Comparison of ENCODE assay signal across 15 mouse cellular contexts in the genomic region with DNA sequence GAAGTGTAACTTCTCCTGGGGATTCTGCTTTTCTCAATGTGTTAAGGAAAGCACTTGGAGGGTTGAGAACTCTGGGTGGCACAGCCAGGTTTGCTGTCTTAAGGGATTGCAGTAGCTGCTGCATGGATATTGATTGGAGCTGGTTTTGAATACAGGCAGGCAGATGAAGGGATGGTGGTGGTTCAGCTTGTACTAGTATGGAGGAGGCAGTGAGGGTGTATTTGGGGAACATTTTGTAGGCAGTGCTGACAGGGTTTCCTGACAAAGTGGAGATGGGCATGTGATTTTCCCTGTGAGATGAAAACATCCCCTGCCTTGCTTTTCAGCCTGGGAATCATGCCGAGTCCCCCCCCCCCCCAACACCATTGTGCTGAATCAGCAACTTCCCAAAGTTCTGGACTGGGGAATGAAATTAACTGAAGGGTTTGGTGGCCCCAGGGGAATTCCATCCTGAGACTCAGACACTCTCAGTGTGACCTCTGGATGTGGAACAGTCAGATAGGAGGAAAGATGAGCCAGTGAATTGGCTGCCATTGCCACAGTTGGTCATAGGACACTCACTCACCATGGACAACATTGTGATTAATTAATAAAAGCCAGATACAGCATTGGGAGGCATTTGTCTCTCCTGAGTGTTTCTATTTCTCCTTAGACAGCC.
"Had no signal": no experiment of that assay in that cellular context is flagged by ENCODE, and none has a peak within 500 bp of the region (broad histone marks: within the 10 kb centered on the region; RNA-seq: fewer than 3 reads in every experiment).

No protein-coding gene starts in this region.

- H3K4me2 ChIP-seq: liver, embryonic 11.5 days; liver, embryonic 15.5 days; midbrain, embryonic 15.5 days had no signal

- H3K4me3 ChIP-seq: left cerebral cortex, adult 2 months; limb, embryonic 10.5 days; liver, embryonic 15.5 days; midbrain, embryonic 10.5 days; midbrain, embryonic 15.5 days had no signal

- DNase-seq: kidney, adult 8-10 months; kidney, postnatal 4 days; lung, adult 2 months; lung, postnatal 4 days; right cerebral cortex, adult 18-20 months; right cerebral cortex, postnatal 25 days; thymus, postnatal 4 days had no signal

- H3K4me1 ChIP-seq: limb, embryonic 10.5 days; liver, embryonic 15.5 days; midbrain, embryonic 10.5 days; midbrain, embryonic 15.5 days had no signal

- H3K27ac ChIP-seq: kidney, postnatal 0 days; left cerebral cortex, adult 2 months; limb, embryonic 10.5 days; liver, embryonic 15.5 days; midbrain, embryonic 10.5 days; midbrain, embryonic 15.5 days had no signal

- H3K9ac ChIP-seq: liver, embryonic 15.5 days; midbrain, embryonic 15.5 days had no signal

- ATAC-seq: lung, postnatal 0 days; midbrain, embryonic 15.5 days had no signal

- H3K27me3 ChIP-seq: liver, embryonic 15.5 days; midbrain, embryonic 15.5 days had no signal

- H3K9me3 ChIP-seq: limb, embryonic 10.5 days; liver, embryonic 15.5 days; midbrain, embryonic 10.5 days; midbrain, embryonic 15.5 days had no signal

- H3K36me3 ChIP-seq: limb, embryonic 10.5 days; liver, embryonic 15.5 days; midbrain, embryonic 10.5 days; midbrain, embryonic 15.5 days had no signal
